ENCODE assay signal across 20 mouse cellular contexts in genomic region chr7:46513562-46513961, GRCm38 (mm10).
A peak's percentile ranks its signal among the peaks of the same experiment; 100 is the strongest.
DNase-seq lines count a peak whose midpoint lies in the region; ATAC-seq and TF ChIP-seq lines count a peak whose summit lies in the region.
"Had no signal": no experiment of that assay in that cellular context is flagged by ENCODE, and none has a peak within 500 bp of the region (broad histone marks: within the 10 kb centered on the region; RNA-seq: fewer than 3 reads in every experiment).

No protein-coding gene starts in this region.

- no peak for ATAC-seq in megakaryocyte-erythroid progenitor cell, adult 5-6 weeks (replicated peaks; ENCODE audit: low FRiP score, low TSS enrichment, poor library complexity, severe bottlenecking)
- ATAC-seq: forebrain, embryonic 13.5 days; intestine, postnatal 0 days; Patski had no signal

- peaks cover 40% of the 10 kb centered on the region for H3K4me1 ChIP-seq in cerebellum, adult 2 months (ENCODE audit: control insufficient read depth, insufficient read depth, low read length)
- H3K4me1 ChIP-seq: heart, embryonic 15.5 days had no signal

- no peak for TF ChIP-seq CTCF in cerebellum, adult 2 months (IDR thresholded peaks at IDR 0.05; ENCODE audit: borderline replicate concordance, insufficient read depth, low read depth, low read length)

- TF ChIP-seq POLR2A in cerebellum, adult 2 months (IDR thresholded peaks at IDR 0.05; ENCODE audit: borderline replicate concordance, insufficient read depth, low read length), result no peak

- no peaks in the 10 kb centered on the region for H3K27me3 ChIP-seq in cerebellum, adult 2 months (ENCODE audit: control insufficient read depth, insufficient read depth, low read length)
- H3K27me3 ChIP-seq: embryonic facial prominence, embryonic 13.5 days; forebrain, embryonic 13.5 days; heart, embryonic 15.5 days; megakaryocyte, embryonic 14.5 days; neural tube, embryonic 15.5 days; Patski had no signal

- peak; percentile 43 to 52 for DNase-seq in cerebellum, adult 2 months
- no peak for DNase-seq in cerebellum, adult 8-10 months
- peak; percentile 10 for DNase-seq in lung, postnatal 10 days
- DNase-seq in lung, postnatal 14 days, result no peak
- DNase-seq in cerebellum, adult 9-11 months, result peak; percentile 58
- DNase-seq in layer of hippocampus, adult 9-10 months (ENCODE audit: low spot score), result peak; percentile 36
- DNase-seq in adrenal gland, postnatal 25 days, result no peak
- DNase-seq: heart, adult 18-20 months; kidney, postnatal 10 days; thymus, postnatal 4 days had no signal

- 35% methylated on average over 8 of the region's 8 CpGs for WGBS in cerebellum, adult 2 months

- no peak overlapping the region for H3K4me3 ChIP-seq in cerebellum, adult 2 months (replicated peaks; ENCODE audit: insufficient read depth, low read depth, low read length)
- H3K4me3 ChIP-seq: embryonic facial prominence, embryonic 13.5 days; forebrain, embryonic 13.5 days; heart, embryonic 15.5 days; hindbrain, embryonic 13.5 days; left cerebral cortex, adult 2 months; megakaryocyte, embryonic 14.5 days; neural tube, embryonic 15.5 days had no signal

- no peak overlapping the region for H3K27ac ChIP-seq in cerebellum, adult 2 months (ENCODE audit: insufficient read depth, low read length)
- H3K27ac ChIP-seq: embryonic facial prominence, embryonic 13.5 days; forebrain, embryonic 13.5 days; heart, embryonic 15.5 days; hindbrain, embryonic 13.5 days; left cerebral cortex, adult 2 months had no signal

Comparison
In these comparisons a context has a peak if more than half of its experiments do, and no peak if none do; other contexts are left out.
1. DNase-seq: peak in cerebellum, adult 2 months (2 of 2), lung, postnatal 10 days (single experiment), cerebellum, adult 9-11 months (single experiment) and layer of hippocampus, adult 9-10 months (single experiment); none in cerebellum, adult 8-10 months (single experiment), lung, postnatal 14 days (single experiment) and adrenal gland, postnatal 25 days (single experiment).